Mouse (Mus musculus) right cerebral cortex, postnatal 36 days (tissue): ENCODE measurements at regions not wholly inside any gene's neighbourhood (a gene's known extent, or its start where the extent isn't known, plus 50 kb on each side); places are given as distances from the start of the nearest gene placed in this dataset.
A peak's percentile ranks its signal among the peaks of the same experiment; 100 is the strongest.

Source experiments
- DNase-seq, 2 experiments: peaks; one replicate each; pipeline ENCODE4 v3.0.0; 2022; ENCODE audit warnings: low spot score in 2 of 2, mixed read lengths in 1 of 2

GRCm38 (mm10) chr12:54316066-54316567, 112.5 kb upstream of the Egln3 start:
- DNase-seq = no peak

- no peak for DNase-seq
Observed at GRCm38 (mm10) chr12:54314153-54314552, 110.5 kb upstream of the Egln3 start.

GRCm38 (mm10) chr12:54313211-54313845, 109.7 kb upstream of the Egln3 start:
- DNase-seq = peak; percentile 29 to 38

- DNase-seq = no peak
Observed at GRCm38 (mm10) chr12:54312522-54313210, 109.0 kb upstream of the Egln3 start.

- DNase-seq = no peak
Observed at GRCm38 (mm10) chr12:54311896-54312521, 108.3 kb upstream of the Egln3 start.

GRCm38 (mm10) chr12:54309874-54310273, 106.2 kb upstream of the Egln3 start:
- DNase-seq = no peak

DNA sequence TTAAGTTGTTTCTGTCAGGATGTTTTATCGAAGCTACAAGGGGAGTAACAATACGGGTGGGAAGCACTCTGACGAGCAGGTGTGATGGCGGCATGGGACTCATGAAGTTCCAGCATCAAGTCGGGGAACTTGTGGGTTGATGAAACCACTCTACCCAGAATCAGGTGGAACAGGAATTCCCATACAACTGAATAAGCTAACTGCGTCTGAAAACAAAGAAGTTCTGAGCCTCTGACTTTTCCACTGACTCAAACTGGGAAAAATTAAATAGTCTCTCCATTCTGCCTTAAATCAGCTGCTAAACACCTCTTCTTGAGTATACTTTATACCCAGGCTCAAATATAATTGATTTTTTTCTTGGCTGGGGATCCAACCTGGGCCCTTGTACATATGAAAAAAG, 105.6 kb upstream of the Egln3 start:
- no peak for DNase-seq

GRCm38 (mm10) chr12:54305135-54305630, 101.5 kb upstream of the Egln3 start:
- no peak for DNase-seq

DNA sequence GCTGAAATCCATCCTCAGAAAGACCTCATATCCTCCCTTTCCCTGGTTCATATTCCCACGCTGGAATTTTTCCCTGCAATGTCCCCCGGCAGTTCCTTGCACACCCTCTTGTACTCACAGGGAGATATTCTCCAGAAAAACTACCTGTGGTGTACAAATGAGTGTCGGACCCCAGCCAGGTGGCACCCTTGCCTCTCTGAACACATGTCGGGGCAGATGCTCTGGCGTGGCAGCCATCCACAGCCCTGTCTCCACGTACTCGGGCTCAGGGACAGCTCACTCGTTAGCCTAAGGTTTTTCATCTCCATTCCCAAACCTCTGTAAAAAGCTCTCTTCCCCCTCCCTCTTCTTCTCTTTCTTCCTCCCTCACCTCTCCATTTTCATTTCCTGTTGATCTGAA, 100.1 kb upstream of the Egln3 start:
- DNase-seq = no peak

DNA sequence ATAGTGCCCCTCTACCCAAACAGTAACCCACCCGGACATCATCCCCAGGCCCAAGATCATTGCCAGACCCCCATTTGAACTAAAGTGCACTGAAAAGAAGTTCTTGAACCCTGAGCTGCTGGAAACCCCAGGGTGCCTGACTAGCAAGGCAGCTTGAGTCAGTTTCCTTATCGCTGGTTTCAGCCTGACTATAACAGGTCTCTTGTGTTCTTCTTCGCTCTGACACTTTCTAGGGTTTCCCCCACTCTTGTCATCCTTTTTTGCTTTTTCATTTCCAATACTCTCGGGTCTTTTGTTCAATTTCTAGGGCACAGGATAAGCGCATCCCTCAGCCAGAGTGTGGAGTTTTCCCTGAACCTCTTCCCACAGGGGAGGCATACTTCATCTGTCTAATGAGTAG, 95.8 kb upstream of the Egln3 start:
- no peak for DNase-seq

DNA sequence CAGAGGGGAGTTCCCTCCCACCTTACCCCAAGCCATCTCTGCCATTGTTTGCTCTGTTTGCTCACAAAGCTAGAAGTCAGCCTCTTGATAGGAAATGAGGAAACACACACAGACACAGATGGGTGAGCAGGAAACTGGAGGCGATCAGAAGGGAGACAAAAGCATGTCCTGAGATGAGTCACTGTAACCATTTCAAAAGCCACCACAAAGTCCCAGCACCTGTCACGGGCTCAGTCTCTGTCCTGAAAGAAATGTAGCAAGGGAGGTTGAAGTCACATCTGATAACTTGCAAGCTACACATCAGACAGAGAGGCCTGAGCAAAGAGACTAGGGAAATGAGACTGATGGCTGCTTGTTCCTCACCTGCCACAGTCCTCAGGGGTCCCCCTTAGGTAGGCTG, 89.6 kb upstream of the Egln3 start:
- no peak for DNase-seq

- no peak for DNase-seq
Observed at GRCm38 (mm10) chr12:54290311-54290710, 86.7 kb upstream of the Egln3 start.

DNA sequence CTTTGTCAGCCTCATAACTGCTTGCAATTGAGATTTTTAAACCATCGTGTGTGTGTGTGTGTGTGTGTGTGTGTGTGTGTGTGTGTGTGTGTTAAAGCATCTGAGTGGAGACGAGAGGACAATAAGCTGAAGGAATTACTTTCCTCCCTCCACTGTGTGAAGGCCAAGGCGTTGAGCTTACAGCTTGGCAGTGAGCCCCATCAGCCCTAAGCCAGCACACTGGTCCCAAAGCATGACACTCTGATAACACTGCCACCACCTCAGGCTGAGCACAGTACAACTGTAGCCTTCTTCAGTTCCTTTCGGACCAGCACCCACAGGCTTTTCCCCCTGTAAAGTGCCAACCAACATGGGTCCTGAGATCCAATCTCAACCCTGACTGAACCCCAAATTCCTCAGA, 85.1 kb upstream of the Egln3 start:
- no peak for DNase-seq

DNA sequence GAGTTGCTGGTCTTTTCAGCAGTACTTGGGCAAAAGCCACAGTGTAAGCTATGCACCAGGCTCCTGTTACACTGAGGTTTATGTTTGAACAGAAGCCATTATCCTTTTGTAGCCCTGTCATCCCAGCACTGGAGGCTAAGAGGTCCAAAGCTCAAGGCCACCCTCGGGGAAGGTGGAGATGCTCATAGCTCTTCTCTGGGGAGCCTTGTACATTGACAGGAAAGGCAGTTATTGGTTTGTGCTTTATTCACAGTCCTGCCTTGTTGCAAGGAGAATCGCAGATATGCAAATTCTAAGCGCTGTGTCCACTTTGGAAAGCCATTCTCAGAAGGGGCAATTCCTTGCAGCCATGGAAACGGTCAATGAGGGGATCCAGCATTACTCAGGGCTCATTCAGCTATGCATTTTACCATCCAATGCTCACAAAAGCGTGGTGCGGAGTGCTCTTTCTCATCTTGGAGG, 84.4 kb upstream of the Egln3 start:
- DNase-seq = no peak

- no peak for DNase-seq
Observed at GRCm38 (mm10) chr12:54286911-54287819, 83.5 kb upstream of the Egln3 start.

GRCm38 (mm10) chr12:54283646-54284045, 80.0 kb upstream of the Egln3 start:
- DNase-seq = no peak

DNA sequence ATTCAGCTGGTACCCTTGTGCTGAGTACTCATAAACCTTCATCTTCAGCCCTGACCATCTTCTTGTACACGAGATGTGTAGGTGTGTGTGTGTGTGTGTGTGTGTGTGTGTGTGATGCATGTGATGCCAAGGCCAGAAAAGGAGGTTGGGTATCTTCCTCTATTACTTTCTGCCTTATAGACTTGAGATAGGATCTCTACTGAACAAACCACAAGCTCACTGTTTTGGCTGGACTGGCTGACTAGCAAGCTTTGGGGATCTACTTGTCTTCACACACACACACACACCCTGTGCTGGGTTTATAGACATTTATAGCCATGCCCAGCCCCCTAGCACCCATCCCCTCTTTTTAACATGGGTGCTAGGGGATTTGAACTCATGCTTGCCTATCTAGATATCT, 79.4 kb upstream of the Egln3 start:
- no peak for DNase-seq

- no peak for DNase-seq
Observed at GRCm38 (mm10) chr12:54282281-54282921, 78.7 kb upstream of the Egln3 start.

- no peak for DNase-seq
Observed at GRCm38 (mm10) chr12:54280457-54280856, 76.8 kb upstream of the Egln3 start.

DNA sequence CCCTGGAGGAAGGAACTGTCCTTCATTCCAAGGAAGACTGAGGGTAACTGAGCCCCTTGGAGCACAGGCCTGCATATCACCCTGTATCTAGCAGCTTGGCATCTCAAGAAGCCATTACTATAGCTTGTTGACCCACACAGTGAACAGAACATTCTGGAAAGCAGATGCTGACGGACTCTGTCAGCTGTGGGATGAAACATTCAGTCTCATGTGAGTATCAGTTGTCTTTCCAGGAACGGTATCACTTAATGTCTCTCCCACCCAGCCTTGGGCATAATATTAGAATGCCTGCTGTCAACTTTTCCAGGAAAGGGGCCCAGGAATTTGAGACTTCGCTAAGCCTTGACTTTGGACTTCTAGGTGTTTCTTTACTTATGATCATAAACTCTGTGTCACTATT, 76.3 kb upstream of the Egln3 start:
- DNase-seq = no peak

GRCm38 (mm10) chr12:54276978-54277537, 73.4 kb upstream of the Egln3 start:
- DNase-seq = no peak
